Mouse (Mus musculus): ENCODE measurements around the gene Homer2. TPM values are rescaled to one million over a fixed set of nuclear protein-coding genes. Genes with fewer than 3 reads are reported as not detected.
A peak's percentile ranks its signal among the peaks of the same experiment; 100 is the strongest.

Gene Homer2
- total RNA-seq (2022) = 10 to 100 TPM; 77.8 to 89.4 (median 88.7) TPM

- no peak for DNase-seq (ENCODE audit: low spot score in 2 of 2)
These were observed at the start of gene Homer2 for GRCm38 (mm10) chr7:81707471-81708140. TSS of gene Homer2 (minus strand) at chr7:81707527.

DNA sequence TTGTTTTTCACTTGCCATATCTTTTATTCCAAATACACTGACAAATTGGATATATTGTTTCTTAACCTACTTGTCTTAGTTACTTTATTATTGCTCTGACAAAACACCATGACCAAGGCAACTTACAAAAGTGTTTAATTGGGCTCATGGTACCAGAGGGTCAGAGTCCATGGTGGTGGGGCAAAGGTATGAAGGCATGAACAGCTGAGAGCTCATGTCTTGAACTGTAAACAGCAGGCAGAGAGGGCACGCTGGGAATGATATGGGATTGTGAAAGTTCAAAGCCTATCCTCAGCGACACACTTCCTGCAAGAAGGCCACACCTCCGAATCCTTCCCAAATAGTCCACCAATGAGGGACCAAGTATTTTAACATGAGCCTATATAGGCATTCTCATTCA lies 40.6 kb upstream of the Homer2 start:
- DNase-seq (ENCODE audit: low spot score in 2 of 2) = no peak

DNA sequence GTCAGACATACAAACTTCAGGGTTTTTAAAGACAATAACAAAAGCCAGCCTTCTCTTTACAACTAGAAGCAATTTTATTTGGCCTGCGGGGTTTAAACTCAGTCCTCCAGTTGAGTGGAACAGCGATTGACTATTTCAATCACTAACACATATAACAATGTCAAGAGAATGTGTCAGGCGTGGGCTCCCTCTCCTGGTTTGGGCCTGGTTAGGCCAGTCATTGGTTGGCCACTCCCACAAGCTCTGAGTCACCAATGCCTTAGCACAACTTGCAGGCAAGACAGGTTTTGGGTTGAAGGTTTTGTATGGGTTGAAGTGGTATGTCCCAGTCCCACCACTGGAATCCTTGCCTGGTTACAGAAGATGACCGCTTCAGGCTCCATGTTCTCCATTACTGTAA lies 36.8 kb upstream of the Homer2 start:
- DNase-seq (ENCODE audit: low spot score in 2 of 2) = no peak

DNA sequence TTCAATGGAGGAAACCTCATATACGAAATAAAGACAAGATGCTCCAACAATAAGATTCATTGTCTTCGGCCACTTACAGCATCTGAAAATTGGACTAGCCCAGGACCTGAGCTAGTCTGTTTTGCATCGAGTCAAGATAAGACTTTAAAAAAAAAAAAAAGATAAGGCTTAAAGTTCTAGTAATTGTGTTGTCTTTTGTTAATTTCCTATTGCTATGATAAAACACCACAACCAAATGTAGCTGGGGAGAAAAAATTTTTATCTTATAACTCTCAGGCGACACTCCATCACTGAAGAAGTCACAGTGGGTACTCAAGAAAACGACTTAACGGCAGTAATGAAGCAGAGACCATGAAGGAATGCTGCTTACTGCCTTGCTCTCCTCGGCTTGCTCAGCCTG lies 32.7 kb upstream of the Homer2 start:
- no peak for DNase-seq (ENCODE audit: low spot score in 2 of 2)

GRCm38 (mm10) chr7:81738720-81739385 lies 31.5 kb upstream of the Homer2 start:
- DNase-seq (ENCODE audit: low spot score in 2 of 2) = no peak

- DNase-seq (ENCODE audit: low spot score in 2 of 2) = no peak
These were observed 28.1 kb upstream of the Homer2 start for GRCm38 (mm10) chr7:81735300-81736048.

DNA sequence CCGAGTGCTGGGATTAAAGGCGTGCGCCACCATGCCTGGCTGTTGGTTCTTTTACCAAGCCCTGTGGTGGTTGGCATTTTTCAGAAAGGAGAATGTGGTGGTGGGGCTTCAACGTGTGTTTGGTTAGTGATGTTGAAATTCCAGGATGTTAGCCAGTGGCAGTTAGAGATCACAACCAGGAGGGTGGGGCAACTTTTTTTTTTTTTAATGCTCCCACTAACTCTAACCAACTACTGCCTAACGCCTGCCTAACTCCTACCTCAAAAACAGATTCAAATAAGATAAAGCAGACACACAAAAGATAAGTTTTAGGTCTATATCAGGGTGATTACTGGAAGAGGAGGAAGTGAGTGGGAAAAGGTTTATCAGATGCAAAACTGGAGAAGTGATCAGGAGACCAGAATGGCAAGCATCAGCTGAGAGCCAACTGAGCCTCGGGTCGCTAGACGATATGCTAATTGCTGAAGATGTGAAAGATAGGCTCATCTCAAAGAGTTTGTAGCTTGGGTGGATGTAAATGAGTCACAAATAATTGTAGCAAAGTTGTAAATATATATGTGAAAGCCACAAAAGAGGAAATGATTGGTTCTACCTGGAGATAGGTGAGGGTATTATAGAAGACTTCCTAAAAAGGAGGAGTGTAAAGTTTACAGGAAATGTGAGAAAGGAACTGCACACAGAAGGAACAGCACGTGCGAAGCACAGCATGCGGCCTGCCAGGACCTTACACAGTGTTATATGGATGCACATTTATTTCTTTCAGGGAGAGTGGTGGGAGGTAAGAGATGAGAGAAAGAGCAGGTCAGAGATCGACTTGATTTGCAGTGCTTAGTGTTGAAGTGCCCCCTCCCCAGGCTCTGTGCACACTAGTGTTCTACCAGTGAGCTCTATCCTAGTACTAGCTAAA lies 25.1 kb upstream of the Homer2 start:
- DNase-seq (ENCODE audit: low spot score in 2 of 2) = no peak

GRCm38 (mm10) chr7:81731181-81731651 lies 23.9 kb upstream of the Homer2 start:
- DNase-seq (ENCODE audit: low spot score in 2 of 2) = peak; percentile 67 to 79

- no peak for DNase-seq (ENCODE audit: low spot score in 2 of 2)
These were observed 22.5 kb upstream of the Homer2 start for GRCm38 (mm10) chr7:81729787-81730186.

DNA sequence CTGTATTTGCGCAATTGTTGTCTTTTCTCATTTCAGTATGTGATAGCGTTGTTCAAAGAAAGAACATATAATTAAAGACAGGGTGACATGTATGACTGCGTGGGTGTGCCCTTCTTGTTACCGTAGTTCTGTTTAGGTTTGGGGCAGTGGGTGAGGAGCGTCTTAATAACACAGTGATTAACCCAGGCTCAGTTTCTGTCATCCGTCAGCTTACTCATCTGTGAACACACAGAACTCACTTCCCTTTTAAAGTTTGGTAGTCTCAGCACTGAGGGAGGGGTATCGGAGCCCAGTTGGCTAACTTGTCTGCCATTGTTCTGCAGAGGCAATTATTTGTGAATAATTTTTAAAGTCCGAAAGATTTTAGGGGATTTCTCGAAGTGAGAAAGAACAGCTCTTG lies 20.4 kb upstream of the Homer2 start:
- DNase-seq (ENCODE audit: low spot score in 2 of 2) = no peak

DNA sequence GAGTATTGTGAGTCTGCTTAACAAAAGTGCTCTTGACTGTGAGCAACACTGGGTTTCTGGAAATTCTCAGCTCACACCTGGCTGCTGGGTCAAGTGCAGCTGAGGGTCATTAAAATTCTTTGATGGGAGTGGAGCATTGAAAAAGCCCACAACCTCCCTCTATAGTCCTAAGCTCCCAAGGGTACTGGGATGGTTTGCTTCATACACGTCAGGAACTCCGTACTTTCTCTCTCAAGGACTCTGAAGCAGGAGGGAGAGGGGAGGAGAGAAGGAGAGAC lies 19.3 kb upstream of the Homer2 start:
- no peak for DNase-seq (ENCODE audit: low spot score in 2 of 2)

DNA sequence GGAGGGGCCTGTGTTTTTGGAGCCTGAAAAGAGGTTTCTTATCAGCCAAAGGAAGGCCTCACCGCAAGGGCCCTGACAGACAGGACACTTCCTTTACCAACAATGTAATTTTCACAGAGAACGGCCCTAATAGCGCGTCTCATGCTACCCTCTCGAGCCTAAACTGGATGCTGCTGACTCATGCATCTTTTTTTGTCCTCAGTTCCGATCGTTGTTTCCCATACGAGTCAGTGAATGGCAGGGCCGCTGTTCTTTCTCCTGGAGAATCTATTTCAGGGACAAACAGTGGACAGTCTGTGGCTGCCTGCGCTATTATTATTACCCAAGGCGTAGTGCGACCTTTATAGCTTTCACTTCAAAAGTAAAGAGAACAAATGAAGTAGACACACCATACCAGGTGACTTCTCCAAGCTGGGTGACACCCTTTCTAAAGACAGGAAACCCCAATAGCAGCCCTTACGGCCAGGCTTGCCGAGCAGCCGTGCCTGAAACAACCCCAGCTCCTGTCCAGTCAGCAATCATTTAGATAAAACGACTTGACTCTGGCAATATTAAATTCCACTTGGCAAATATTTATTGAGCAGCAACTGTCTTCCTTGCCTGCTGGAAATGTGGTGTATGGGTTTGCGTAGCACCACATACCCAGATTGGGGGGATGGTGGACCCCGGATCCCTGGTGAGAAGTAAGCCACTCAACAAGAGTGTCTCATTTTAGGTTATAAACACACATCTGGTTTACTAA lies 18.8 kb upstream of the Homer2 start:
- DNase-seq (ENCODE audit: low spot score in 2 of 2) = no peak

GRCm38 (mm10) chr7:81723851-81724250 lies 16.5 kb upstream of the Homer2 start:
- no peak for DNase-seq (ENCODE audit: low spot score in 2 of 2)

DNA sequence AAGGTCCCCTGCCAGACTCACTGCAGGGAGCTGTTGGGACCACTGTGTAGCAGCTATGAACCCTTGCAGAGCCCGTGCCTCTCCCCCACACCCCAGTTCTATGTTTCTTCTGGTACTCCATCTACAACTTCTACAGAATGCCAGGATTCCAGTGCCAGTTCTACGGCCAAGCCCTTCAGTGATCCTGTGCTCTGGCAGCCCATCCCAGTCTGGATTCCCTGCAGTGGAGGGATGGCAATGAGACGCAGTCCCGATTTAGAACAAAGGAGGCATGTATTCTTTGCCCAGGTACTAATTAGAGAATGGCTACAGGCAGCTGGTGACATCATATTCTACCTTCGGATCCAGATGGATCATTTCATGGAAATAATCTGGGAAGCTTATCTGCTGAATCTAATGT lies 13.9 kb upstream of the Homer2 start:
- no peak for DNase-seq (ENCODE audit: low spot score in 2 of 2)

- no peak for DNase-seq (ENCODE audit: low spot score in 2 of 2)
These were observed 11.9 kb upstream of the Homer2 start for GRCm38 (mm10) chr7:81719216-81719661.

GRCm38 (mm10) chr7:81718657-81719056 lies 11.3 kb upstream of the Homer2 start:
- peak in 1 of 2 experiments; percentile 56 for DNase-seq (ENCODE audit: low spot score in 2 of 2)

- DNase-seq (ENCODE audit: low spot score in 2 of 2) = no peak
These were observed 2.8 kb upstream of the Homer2 start for GRCm38 (mm10) chr7:81710166-81710565.

DNA sequence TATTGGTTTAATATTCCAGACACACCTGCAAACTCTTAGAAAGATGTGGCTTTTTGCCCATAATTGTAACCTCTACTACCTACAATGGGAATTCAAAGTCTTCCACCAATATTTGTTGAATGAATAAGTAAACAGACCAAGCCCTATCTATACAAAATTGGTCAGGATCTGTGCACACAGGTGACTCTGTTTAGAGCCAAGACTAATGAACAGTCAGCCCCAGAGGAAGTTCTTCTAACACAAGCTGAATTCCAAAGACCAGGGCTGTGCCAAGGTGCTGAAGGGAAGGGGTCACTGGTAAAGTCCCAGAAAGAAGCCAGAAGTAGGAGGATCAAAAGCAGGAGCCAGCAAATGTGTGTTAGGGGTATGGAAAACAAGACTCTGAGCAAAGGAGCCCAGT lies 838 bp upstream of the Homer2 start:
- DNase-seq (ENCODE audit: low spot score in 2 of 2) = no peak

DNA sequence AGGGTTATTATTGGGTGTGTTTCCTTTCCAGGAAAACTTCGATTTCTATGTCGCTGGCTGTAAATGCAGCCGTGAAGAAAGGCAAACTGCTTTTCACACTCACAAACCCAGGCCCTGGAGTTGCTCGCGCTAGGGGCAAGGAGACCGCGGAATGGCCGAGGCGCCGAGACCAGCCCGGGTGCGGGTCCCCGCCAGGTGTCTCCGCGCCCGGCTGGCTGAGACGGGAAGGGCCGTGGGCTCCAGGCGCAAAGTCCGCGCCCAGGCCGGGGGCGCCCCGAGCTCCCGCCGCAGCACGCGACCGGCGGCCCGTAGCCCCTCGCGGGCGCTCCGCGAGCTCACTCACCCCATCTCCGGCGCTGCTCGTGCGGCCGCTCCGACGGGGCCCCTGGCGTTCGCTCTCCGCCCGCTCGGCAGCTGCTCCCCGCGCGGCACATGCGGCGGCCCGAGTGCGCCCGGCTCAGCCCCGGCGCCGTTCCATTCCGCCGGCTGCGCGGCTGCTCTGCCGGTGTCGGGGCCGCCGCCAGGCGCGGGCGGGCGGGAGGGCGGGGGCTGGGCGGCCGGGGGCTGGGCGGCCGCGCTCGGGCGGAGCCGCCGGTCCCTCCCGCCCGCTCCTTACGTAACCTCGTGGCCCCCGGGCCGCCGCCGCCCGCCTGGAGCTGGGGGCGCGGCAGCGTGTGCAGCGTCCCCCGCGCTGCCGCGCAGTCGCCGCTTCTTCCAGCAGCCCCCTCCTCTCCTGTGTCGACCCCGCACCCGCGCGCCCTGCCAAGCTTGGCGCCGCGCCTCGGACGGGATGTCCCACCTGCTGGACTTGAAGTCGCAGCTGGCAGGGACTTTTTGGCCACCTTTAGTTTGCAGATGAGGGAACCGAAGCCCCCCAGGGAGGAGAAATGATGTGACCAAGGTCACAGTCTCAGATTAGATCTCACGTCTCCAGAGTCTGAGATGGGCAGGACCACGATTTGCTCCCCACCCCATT lies 623 bp downstream of the Homer2 start:
- DNase-seq (ENCODE audit: low spot score in 2 of 2) = no peak

DNA sequence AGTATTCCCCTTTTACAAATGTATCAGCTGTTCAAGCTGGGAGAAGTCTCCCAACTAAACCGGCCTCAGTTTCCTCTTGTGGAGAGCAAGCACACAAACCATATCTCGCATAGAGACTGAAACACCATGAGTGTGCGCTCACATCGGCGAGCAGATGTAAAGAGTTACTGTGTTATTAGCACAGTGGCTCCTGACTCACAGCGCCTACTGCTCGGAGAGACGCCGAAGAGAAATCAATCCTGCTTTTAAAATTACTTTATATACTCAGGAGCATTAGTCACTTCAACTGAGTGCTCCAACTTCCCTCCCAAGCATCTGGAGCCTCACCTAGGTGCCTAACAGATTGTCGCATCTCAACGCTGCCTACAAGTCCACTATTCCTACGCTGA lies 1.3 kb downstream of the Homer2 start:
- DNase-seq (ENCODE audit: low spot score in 2 of 2) = no peak

All from layer of hippocampus, adult 8-10 months (tissue).